Mouse (Mus musculus): ENCODE data around the gene Mvb12b.

DNA sequence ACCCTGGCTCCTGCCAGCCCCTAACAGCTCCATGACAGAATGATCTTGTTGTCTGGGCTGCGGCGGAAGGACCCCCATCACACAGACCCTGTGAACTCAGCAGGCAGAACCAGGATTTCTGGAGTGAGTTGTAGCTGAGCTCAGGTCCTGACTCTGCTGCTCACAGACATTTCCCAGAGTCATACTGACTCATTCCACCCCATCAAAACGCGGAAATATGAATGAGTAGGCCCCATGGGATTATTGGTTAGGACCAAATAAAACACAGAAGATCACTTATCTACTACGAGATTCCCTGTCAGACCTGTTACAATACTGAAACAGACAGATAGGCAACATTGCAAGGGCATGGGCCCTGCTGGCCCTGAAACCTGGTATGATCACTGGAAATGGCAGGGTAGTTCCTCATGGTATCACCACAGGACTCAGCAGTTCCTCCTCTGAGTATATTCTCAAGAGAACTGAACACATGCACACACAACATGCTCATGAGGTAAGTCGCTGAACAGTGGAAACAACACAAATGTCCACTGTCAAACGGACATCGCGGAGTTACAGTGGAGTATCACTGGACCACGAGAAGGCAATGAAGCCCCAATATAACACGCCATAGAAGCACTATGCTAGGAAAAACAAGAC is 40.4 kb downstream of the Mvb12b start:
- TF ChIP-seq FLI1 (IDR thresholded peaks at IDR 0.05; ENCODE audit: low read length), result no peak
- no peak for TF ChIP-seq GATA1 (IDR thresholded peaks at IDR 0.05; ENCODE audit: borderline replicate concordance, low read length)

Data from megakaryocyte, embryonic 14.5 days (primary cell).